Mouse (Mus musculus): Measurements from ENCODE around the gene Gars.

Gene Gars

DNA sequence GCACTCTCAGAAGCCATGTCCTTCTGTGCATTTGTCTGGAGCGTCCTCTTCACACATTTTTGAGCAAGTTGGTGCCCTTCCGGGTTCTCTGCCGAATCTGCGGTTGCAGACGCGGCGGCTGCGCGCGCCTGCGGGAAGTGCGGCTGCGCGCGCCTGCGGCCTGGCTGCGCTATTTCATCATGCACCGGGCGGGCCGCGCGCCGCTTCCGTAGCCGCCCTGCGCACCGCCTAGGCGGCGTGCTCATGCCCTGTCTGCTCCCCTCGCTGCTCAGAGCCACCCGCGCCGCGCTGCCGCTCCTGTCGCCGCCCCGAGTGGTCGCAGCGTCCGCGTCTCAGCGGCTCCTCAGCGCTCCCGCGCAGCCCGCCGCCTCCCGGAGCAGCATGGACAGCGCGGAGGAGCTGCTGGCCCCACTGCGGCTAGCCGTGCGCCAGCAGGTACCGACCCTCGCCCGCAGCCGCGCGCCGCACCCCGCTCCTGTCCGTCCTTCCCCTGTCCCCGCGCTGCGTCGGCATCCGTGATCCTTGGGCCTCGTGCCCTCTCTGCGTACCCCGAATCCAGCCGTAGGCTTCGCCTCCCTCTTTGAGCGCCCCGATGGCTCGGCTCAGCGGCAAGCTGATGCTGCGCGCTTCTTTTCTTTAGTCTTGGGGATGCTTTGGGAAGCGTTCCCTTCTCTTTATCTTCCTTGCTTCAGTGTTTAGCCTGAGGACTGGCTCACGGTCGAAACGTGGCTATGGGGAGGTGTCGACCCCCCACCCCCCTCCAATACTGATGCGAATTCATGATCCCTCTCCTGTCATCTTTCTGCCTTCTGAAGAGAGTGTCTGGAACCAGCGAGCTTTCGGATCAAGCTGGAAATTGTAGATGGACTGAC lies at the start of gene Gars:
Gars (plus strand) TSS at position 209 of the 872 bp plus-strand sequence.
- DNase-seq (ENCODE audit: low spot score) = peak; percentile 89

DNA sequence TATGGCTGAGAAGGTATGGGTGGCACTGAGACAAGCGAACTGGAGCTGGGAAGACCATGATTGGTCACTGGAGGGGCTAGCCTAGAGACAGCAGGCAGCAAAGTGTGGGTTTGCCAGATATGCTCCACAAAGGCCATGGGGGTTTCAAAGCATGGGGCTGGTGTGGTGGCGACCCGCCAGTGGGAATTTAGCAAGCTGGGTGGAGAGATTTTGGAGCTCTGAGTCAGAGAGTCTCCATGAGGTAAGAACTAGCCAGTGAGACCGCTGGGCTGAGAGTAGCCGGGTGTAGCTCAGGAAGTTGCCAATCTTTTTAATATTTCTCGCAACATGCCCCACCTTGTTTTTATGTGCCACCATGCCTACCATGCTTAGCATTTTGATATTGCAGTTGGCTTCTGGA lies 49.7 kb upstream of the Gars start:
- no peak for DNase-seq (ENCODE audit: low spot score)

DNA sequence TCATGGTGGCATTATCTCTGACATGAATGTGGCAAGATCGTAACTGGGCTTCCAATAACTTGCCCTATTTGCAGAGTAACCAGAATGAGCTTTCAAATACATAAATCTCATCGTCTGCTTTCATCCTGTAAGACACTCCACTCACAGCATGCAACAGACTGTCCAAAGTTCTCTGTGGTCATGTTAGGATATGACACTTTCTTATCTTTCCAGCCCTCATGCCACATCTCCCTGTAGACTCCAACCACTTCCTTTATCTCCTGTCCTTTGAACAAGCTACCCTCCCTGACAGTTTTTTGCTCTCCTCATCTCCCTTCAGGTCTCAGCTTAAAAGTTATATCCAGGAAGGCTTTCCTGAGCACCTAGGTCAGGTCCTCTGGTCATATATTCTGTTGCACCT lies 46.6 kb upstream of the Gars start:
- DNase-seq (ENCODE audit: low spot score) = no peak

DNA sequence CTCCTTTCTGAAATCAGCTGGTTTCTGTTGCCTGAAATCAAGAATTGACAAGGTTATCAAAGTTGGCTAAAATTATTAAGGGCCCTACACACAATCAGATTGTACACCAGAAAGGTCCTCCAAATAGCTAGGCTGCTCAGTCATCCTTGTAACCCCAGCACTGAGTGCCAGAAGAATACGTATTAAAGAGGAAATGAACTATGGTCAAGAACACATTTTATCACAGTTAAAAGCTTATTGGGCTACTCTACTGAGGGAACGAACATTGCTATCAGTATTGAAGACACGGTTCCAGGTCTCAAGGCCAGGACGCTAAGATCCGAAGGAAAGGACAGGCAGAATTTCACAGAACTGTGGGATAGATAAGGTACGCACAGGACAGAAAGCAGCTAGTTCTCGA lies 45.7 kb upstream of the Gars start:
- no peak for DNase-seq (ENCODE audit: low spot score)

DNA sequence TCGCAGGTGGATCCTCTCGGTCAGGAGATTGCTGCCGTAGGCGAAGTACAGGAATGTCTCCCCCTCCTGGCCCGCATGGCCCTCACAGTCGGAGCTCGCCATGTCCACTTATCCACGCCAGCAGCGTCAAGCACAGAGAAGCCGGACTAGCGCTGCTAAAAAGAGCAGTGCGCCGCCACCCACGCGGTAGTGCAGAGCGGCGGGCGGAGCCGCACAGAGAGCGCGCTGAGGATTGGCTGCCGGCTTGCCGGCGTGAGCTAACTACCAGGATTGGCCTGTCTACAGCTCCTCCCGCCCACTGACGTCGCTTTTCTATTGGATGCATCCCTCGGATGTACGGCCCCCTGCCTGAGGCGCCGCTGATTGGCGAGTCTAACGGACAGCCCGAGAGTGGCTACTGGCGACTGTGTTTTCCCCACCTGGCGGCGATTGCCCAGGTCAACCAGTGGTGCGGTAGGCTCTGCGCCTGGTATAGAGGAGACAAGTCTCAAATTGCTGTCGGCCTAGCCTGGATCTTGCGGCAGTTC lies 45.0 kb upstream of the Gars start, which contains the start of gene Ggct:
Ggct (minus strand) TSS at position 217 of the 527 bp plus-strand sequence.
- DNase-seq (ENCODE audit: low spot score) = peak; percentile 97

DNA sequence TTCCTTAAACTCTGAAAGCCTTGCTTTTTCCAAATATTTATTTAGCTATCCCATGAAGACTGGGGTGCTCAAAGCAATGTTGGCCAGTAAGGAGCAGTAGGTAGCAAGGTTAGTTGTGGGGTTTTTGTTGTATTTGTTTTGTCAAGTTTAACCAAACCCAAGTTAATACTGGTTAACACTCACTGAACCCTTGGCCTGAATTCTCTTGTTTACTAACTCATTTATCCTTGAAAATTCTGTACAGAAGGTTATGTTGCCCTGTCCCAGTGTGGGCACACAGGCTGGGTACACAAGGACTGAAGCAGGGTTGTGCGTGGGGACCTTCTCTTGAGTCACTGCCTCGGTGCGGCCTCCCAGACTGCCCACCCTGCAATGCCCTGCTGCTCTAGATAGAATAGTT lies 41.4 kb upstream of the Gars start:
- DNase-seq (ENCODE audit: low spot score) = no peak

DNA sequence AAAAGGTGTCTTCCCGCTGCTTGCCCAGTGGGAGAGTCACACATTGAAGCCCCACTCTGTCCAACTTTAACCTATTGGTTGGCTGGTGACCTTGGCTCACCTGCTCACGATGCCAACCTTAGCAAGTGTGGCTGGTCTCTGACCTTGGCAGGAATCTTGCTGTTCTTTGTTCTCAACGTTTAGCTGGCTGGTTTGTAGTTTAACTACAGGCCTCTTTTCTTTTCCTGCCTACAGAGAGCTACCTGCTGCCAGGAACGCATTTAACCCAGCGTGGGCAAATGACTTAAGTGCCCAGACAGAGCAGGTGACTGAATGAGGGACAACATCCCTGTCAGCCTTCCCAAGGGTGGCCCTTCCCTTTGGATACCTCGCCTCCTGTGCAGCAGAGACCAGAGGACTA lies 40.1 kb upstream of the Gars start:
- no peak for DNase-seq (ENCODE audit: low spot score)

DNA sequence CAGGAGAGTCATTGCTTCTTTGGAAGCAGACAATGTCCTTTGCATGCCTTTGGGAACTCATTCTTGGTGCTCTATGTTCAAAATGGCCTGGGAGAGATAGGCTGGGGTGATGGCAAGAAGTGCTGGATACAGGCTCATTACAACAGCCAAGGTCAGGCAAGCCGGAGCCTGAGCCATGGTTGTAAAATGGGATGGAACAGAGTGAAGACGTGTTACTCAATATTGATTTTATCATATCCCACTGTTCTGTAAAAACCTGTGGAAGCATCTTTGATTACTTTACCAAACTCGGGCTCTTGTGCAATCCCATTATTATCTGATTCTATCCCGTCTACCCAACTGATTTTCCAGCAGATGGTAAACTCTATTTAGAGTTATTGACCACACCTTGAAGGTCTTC lies 36.5 kb upstream of the Gars start:
- DNase-seq (ENCODE audit: low spot score) = no peak

DNA sequence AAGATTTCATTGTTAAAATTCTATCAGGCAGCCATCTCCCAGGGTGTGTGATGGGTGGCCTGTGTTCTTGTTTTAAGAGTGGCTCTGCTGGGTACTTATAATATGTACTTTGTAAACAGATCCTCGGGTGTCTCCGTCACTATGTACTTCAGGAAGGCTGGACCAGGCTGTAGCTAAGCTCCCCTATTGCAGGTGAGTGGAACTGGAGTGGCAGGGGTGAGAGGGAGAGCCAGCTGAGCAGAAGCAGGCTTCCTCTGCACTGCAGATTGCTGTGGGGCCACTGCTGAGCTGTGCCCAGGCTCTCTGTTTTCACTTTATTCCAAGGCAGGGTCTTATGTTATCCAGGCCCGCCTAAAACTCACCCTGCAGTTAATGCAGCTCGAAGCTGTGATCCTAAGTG lies 35.4 kb upstream of the Gars start:
- DNase-seq (ENCODE audit: low spot score) = no peak

DNA sequence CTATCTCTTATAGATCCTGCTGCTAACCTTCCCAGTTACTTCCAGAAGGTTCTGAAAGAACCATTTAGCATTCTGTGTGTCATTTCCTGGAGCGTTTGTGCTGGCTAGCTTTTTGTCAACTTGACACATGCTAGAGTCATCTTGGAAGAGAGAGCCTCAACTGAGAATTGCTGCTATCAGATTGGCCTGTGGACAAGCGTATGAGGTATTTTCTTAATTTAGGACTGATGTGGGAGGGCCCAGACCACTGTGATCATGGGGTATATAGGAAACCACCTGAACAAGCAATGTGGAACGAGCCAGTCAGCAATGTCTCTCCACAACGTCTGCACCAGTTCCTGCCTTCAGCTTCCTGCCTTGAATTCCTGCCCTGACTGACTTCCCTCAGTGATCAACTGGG lies 34.2 kb upstream of the Gars start:
- no peak for DNase-seq (ENCODE audit: low spot score)

DNA sequence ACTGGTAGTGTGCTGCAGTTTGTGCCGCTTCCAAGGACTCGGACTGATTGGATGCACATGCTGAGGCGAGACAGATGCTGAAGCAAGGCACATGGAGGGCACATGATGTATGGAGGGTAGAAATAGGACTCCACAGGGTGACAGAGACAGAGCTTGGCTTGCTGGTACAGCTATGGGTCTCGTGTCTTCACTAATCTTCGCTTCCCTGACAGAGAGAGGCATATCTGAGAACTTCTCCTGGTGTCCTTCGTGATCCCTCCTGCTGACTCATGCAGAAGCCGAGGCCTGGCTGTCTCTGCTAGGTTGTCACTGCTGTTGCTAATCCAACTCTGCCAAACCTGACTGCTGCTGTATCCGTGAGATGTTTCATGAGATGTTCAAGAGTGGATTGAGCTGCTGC lies 29.4 kb upstream of the Gars start:
- no peak for DNase-seq (ENCODE audit: low spot score)

DNA sequence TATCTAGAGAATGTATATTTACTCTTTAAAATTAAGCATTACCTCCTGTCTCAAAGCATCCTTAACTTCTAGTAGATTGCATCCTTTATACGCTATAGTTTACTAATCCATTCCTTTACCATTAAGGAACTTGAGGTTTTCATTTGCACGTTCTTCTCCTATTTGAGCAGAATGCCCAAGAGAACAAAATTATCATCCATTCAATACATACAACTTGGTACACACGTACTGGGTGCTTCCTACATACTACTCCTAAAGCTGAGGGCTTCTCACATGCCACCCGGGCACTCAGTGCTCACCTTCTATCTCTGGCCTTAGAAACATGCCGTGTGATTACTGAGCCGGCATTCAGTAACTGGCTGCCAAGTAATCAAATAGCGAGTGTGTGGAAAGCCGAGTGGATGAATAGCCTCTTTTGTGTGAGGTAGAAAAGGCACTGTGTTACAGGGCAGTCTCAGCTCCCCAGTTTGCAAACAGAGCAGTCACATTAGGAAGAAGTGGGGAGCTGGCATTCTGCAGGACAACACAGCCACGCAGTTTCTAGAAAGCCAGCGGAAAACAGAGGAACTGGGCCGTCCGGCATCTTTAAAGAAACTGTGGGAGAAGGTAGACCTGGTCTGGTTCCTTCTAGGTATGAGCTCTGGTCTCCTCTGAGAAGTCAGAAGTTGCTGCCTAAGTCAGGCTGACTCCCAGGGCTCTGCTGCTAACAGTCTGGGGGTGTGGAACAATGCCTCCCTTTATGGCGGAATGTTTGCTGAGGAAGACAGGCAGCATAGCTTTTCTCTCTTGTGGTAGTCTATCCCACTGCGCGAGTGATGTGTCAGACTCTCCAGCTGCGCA lies 28.2 kb upstream of the Gars start:
- no peak for DNase-seq (ENCODE audit: low spot score)

DNA sequence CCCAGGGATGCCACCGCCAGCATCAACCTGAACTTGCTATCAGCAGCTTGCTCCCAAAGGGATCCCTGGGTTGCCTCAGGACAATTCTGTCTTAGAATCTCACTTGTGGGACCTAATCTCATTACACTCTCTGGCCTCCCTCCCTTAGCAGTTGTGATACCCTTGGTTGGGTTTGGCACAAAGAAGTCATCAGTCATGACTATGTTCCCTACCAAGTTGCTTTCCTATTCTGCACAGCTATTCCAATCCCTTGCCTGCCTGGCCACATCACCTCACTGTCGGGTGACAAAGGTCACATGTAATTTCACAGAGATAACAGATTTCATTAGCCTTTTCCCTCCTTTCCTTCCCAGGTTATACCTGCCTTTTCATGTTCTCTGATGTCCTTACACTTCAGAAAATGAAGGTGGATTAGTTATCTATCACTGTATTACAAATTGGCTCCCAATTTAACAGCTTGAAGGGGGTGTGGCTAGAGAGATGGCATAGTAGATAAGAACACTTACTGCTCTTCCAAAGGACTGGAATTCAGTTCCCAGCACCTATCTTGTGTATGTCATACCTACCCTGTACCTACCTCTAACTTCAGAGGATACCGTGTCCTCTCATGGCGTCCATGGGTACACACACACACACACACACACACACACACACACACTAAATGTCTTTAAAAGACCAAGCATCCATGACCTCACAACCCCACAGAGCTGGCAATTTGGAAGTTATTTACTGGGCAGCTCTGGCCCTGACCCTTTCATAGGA lies 27.3 kb upstream of the Gars start:
- no peak for DNase-seq (ENCODE audit: low spot score)

DNA sequence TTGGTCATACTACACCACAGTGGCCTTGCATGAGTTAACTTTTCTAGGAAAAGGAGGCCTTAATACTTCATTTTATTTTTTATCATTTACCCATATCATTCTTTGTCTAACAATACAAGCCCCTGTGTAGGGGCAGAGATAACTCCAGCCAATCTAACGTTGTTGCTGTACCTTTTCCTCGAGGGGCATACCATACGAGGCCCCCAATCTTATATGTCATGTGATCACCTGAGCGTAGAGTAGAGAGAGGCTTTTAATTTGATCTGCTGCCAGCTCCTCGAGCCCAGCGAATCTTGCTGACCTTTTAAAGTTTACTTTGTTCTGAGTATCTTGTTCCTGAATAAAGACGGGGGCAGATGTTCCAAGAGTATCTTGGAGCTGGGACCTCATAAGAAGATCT lies 25.3 kb upstream of the Gars start:
- DNase-seq (ENCODE audit: low spot score) = no peak

DNA sequence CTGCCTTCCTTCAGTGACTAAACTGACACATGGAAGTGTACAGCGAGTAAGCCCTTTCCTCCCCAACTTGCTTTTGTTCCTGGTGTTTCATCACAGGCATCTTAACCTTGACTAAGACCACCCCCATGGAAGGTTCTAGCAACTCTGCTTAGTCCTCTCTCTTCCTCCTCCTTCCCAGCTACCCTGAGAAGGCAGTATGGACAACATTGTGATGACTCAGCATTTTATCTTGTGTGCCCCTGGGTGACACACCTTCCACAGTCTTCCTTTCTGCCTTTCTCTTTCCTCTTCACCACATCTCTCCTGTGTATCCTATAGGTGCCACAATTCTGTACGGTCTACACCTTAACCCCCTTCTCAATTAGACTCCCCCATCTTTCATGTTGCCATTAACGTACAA lies 23.6 kb upstream of the Gars start:
- no peak for DNase-seq (ENCODE audit: low spot score)

DNA sequence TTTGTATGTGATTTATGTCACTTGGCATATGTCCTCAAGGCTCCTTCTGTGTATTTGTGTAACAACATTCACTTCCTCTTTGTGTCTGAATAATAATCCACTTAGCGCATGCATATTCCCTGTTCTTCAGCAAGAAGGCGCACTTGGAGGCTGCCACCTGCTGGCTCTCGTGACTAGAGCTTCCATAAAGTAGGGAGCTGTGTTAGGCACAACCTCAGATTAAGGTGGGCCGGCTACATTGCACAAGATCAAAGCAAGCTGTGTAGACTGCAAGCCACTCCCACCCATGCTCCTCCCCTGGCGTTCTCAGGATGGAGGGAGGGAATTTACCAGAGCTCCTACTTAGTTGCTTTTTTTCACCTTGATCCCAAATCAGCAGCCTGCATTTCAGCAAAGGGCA lies 21.6 kb upstream of the Gars start:
- peak; percentile 59 for DNase-seq (ENCODE audit: low spot score)

DNA sequence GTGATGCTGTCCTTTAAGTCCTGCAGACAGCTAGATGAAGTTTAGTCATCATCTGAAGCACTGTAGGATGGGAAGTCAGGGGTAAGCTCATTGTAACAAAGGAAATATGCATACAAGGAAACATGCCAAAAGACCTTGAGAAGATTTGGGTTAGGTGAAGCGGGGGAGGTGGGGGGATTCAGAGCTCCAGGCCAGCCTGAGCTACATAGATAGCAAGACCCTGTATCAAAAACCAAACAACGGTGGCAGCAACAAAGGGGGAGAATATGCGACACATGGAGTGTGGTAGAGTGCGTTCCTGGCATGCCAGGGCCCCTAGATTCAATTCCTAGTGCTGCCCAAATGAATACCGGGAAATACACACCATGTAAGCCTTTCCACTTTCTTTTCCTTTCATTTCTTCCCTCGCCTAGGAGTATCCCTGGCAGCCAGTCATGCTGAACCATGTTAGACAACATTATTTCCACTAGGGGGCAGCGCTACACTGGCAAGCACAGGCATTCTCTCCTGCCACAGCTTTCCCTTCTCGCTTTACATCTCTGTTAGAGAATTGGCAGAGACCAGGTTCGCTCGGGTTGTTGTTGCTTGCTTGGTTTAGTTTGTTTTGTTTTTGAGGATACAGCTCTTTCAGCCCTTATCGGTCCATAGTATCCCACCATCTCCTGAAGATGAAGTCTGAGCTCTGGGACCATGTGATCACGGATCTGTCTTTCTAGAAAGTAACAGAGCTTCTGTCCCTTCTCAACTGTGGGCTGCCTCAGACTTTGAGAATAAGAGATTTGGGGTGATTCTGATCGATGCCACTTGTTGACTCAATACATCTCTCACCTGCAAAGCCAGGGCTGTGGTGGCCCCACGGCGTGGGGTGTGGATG lies 20.9 kb upstream of the Gars start:
- DNase-seq (ENCODE audit: low spot score) = peak; percentile 81

DNA sequence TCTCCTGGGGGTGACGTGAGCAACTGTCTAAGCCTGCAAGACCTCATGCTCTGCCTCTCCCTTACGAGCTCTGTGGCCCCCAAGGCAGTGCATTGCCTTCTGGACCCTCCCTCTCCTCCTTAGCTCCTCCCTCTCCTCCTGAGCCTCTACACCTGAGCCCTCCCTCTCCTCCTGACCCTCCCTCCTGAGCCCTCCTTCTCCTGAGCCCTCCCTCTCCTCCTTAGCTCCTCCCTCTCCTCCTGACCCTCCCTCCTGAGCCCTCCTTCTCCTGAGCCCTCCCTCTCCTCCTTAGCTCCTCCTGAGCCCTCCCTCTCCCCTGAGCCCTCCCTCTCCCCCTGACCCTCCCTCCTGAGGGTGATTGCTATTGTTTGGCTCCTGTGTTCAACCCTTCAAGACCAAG lies 19.4 kb upstream of the Gars start:
- DNase-seq (ENCODE audit: low spot score) = no peak

DNA sequence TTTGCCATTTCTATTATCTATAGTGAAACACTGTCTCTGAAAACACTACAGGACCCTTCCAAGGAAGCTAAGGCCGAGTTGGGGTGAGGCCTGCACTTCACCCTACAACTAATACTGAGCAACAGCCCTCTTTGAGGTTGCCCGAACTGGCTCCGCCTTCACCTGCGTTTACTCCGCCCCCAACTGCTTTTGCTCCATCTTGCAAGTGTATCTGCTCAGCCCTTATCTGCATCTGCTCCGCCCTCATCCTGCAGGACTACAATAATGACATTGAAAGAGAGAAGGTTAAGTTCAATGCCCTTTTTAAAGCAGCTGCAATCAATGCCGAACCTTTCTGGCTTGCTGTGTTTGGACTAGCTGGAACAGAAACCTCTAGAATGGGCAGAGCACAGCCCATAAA lies 16.0 kb upstream of the Gars start:
- DNase-seq (ENCODE audit: low spot score) = no peak

DNA sequence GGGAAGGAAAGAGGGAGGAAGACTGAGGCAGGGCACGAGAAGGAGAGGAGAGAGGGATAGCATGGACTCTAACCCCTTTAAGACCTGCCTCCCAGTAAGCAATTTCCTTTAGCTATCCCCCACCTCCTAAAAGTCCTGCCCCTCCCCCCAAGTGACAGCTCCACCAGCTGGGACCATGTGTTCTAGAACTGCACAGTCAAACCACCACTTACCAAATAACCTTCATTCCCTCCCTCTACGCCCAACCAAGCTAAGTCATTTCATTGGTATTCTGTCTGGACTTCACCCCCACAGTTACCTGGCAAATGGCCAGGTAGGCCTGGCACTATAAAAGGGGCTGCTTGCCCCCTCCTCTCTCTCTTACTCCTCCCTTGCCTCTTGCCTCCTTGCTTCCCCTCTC lies 10.2 kb upstream of the Gars start:
- no peak for DNase-seq (ENCODE audit: low spot score)

DNA sequence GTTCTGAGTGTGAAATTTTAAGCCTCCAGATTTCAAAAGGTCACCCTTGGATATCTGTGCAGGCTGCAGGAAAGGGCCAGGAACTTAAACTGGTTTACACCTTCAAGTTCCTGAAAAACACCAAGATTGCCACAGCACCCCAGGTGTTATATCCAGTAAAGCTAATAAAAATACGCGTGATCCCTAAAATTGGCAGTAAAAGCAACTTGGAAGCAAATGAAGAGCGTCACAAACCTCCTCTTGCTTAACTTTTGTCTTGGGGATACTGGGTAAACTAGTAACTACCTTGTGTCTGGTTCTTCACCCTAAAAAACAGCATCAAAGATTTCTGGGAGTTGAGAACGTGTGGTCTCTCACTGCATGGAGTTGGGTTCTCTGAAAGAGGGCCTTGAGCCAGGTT lies 1.1 kb upstream of the Gars start:
- DNase-seq (ENCODE audit: low spot score) = no peak
